ENCODE assay signal across 8 mouse cellular contexts in genomic region chr8:103964293-103964918, GRCm38 (mm10).
DNase-seq lines count a peak whose midpoint lies in the region; ATAC-seq and TF ChIP-seq lines count a peak whose summit lies in the region.

No protein-coding gene starts in this region.

- H3K9ac ChIP-seq in heart, embryonic 14.5 days (ENCODE audit: low read length) = no peak overlapping the region
- no peak overlapping the region for H3K9ac ChIP-seq in heart, adult 2 months (ENCODE audit: low read depth, low read length)
- H3K9ac ChIP-seq in lung, postnatal 0 days (replicated peaks; ENCODE audit: low read depth) = no peak overlapping the region
- H3K9ac ChIP-seq in forebrain, embryonic 15.5 days (replicated peaks) = no peak overlapping the region
- no peak overlapping the region for H3K9ac ChIP-seq in midbrain, embryonic 16.5 days (ENCODE audit: low read depth, low read length)

- no peak for TF ChIP-seq CTCF in heart, adult 2 months (IDR thresholded peaks at IDR 0.05)
- no peak for TF ChIP-seq CTCF in lung, postnatal 0 days (IDR thresholded peaks at IDR 0.05)

- no peaks in the 10 kb centered on the region for H3K4me1 ChIP-seq in heart, embryonic 14.5 days (ENCODE audit: control insufficient read depth in 2 of 2, insufficient read depth in 2 of 2, low read length in 2 of 2)
- H3K4me1 ChIP-seq in heart, adult 2 months (ENCODE audit: control insufficient read depth, insufficient read depth, low read length) = peaks cover 2% of the 10 kb centered on the region; the same call in 1 of the 2 replicates
- H3K4me1 ChIP-seq in lung, postnatal 0 days (ENCODE audit: insufficient read depth, low read depth, low read length) = no peaks in the 10 kb centered on the region
- H3K4me1 ChIP-seq in forebrain, embryonic 15.5 days = peaks cover 7% of the 10 kb centered on the region
- H3K4me1 ChIP-seq in midbrain, embryonic 16.5 days (ENCODE audit: control insufficient read depth, insufficient read depth, low read length) = no peaks in the 10 kb centered on the region

- TF ChIP-seq EP300 in heart, adult 2 months (IDR thresholded peaks at IDR 0.05; ENCODE audit: insufficient read depth, low read depth, low read length) = no peak
- TF ChIP-seq EP300 in lung, postnatal 0 days (IDR thresholded peaks at IDR 0.05) = 0 out of 2 replicates have a peak, but pooled peaks have one; percentile 29

- H3K36me3 ChIP-seq in heart, embryonic 14.5 days (ENCODE audit: control insufficient read depth, insufficient read depth, low read length) = no peaks in the 10 kb centered on the region
- no peaks in the 10 kb centered on the region for H3K36me3 ChIP-seq in heart, adult 2 months (ENCODE audit: control insufficient read depth, insufficient read depth, low read length)
- no peaks in the 10 kb centered on the region for H3K36me3 ChIP-seq in lung, postnatal 0 days (ENCODE audit: insufficient read depth, low read length)
- H3K36me3 ChIP-seq in forebrain, embryonic 15.5 days = no peaks in the 10 kb centered on the region
- no peaks in the 10 kb centered on the region for H3K36me3 ChIP-seq in midbrain, embryonic 16.5 days (ENCODE audit: control insufficient read depth, insufficient read depth, low read length)

- H3K27ac ChIP-seq in heart, embryonic 14.5 days (replicated peaks in 1 of 2; ENCODE audit: control insufficient read depth in 1 of 2, insufficient read depth in 1 of 2, low read depth in 2 of 2, low read length in 2 of 2) = no peak overlapping the region
- H3K27ac ChIP-seq in heart, adult 2 months = no peak overlapping the region
- H3K27ac ChIP-seq in lung, postnatal 0 days (ENCODE audit: low read length) = no peak overlapping the region
- 0 out of 2 replicates have a peak overlapping the region, but pooled peaks have one; percentile 13 for H3K27ac ChIP-seq in forebrain, embryonic 15.5 days (replicated peaks)
- H3K27ac ChIP-seq in midbrain, embryonic 16.5 days (ENCODE audit: low read length) = no peak overlapping the region

- no peak for TF ChIP-seq POLR2A in heart, adult 2 months (IDR thresholded peaks at IDR 0.05; ENCODE audit: insufficient read depth, low read depth, low read length)

- 0 out of 2 replicates have a peak, but pooled peaks have one; percentile 26 for ATAC-seq in heart, embryonic 14.5 days (ENCODE audit: insufficient number of reproducible peaks, insufficient read depth, low FRiP score, low read depth)
- ATAC-seq in lung, postnatal 0 days = peak; percentile 65
- peak; percentile 86 for ATAC-seq in forebrain, embryonic 15.5 days (replicated peaks)
- ATAC-seq in midbrain, embryonic 16.5 days = peak; percentile 56; the same call in 1 of the 2 replicates

- H3K27me3 ChIP-seq in heart, embryonic 14.5 days (ENCODE audit: control insufficient read depth, insufficient read depth, low read length) = no peaks in the 10 kb centered on the region
- no peaks in the 10 kb centered on the region for H3K27me3 ChIP-seq in heart, adult 2 months (ENCODE audit: control insufficient read depth, insufficient read depth, low read length)
- H3K27me3 ChIP-seq in lung, postnatal 0 days (replicated peaks; ENCODE audit: insufficient read depth, low read length) = no peaks in the 10 kb centered on the region
- H3K27me3 ChIP-seq in forebrain, embryonic 15.5 days = no peaks in the 10 kb centered on the region
- no peaks in the 10 kb centered on the region for H3K27me3 ChIP-seq in midbrain, embryonic 16.5 days (ENCODE audit: control insufficient read depth, insufficient read depth, low read depth, low read length)

- intact Hi-C loops in heart, adult 2 months (cut with DNase I) = no loop called here

- H3K4me2 ChIP-seq in heart, embryonic 14.5 days (ENCODE audit: low read length) = no peak overlapping the region
- H3K4me2 ChIP-seq in lung, postnatal 0 days (replicated peaks; ENCODE audit: low read depth, low read length) = no peak overlapping the region
- no peak overlapping the region for H3K4me2 ChIP-seq in forebrain, embryonic 15.5 days (replicated peaks)
- no peak overlapping the region for H3K4me2 ChIP-seq in midbrain, embryonic 16.5 days (ENCODE audit: low read length)

- H3K4me3 ChIP-seq in heart, embryonic 14.5 days (ENCODE audit: control insufficient read depth in 1 of 2, insufficient read depth in 1 of 2, low read depth in 1 of 2, low read length in 2 of 2) = no peak overlapping the region
- no peak overlapping the region for H3K4me3 ChIP-seq in heart, adult 2 months
- no peak overlapping the region for H3K4me3 ChIP-seq in lung, postnatal 0 days (ENCODE audit: low read depth, low read length)
- H3K4me3 ChIP-seq in forebrain, embryonic 15.5 days = no peak overlapping the region
- no peak overlapping the region for H3K4me3 ChIP-seq in midbrain, embryonic 16.5 days (ENCODE audit: low read depth, low read length)

- H3K79me2 ChIP-seq in heart, adult 2 months (replicated peaks; ENCODE audit: control insufficient read depth, insufficient read depth, low read length) = no peaks in the 10 kb centered on the region

- DNase-seq in heart, adult 2 months = no peak
- peak; percentile 71 for DNase-seq in lung, postnatal 0 days (ENCODE audit: low spot score)
- no peak for DNase-seq in lung, postnatal 25 days (ENCODE audit: low spot score)
- no peak for DNase-seq in urinary bladder, adult 18-20 months (ENCODE audit: low spot score in 2 of 2)
- no peak for DNase-seq in embryo, embryonic 10 days (ENCODE audit: low spot score)

- WGBS in heart, embryonic 14.5 days = 41% methylated on average over 7 of the region's 7 CpGs
- WGBS in heart, adult 2 months = 29% methylated on average over 7 of the region's 7 CpGs
- WGBS in lung, postnatal 0 days = 41% methylated on average over 7 of the region's 7 CpGs
- 19% methylated on average over 7 of the region's 7 CpGs for WGBS in forebrain, embryonic 15.5 days
- WGBS in midbrain, embryonic 16.5 days = 44% methylated on average over 7 of the region's 7 CpGs

- no peaks in the 10 kb centered on the region for H3K9me3 ChIP-seq in heart, embryonic 14.5 days (ENCODE audit: control insufficient read depth, low read length)
- no peaks in the 10 kb centered on the region for H3K9me3 ChIP-seq in lung, postnatal 0 days (ENCODE audit: low read length)
- H3K9me3 ChIP-seq in forebrain, embryonic 15.5 days = no peaks in the 10 kb centered on the region
- H3K9me3 ChIP-seq in midbrain, embryonic 16.5 days (replicated peaks; ENCODE audit: control insufficient read depth, low read length, poor library complexity, severe bottlenecking) = no peaks in the 10 kb centered on the region

Comparison
In these comparisons a context has a peak if more than half of its experiments do, and no peak if none do; other contexts are left out.
1. ATAC-seq: peak in every context shown above with its lines; median percentile 86 in forebrain, embryonic 15.5 days; 65 in lung, postnatal 0 days; 56 in midbrain, embryonic 16.5 days; 26 in heart, embryonic 14.5 days.